Mouse (Mus musculus): ENCODE data around the gene Prpf31. TPM values are rescaled to one million over a fixed set of nuclear protein-coding genes. Genes with fewer than 3 reads are reported as not detected.
A peak's percentile ranks its signal among the peaks of the same experiment; 100 is the strongest.

Prpf31 gene
- polyA plus RNA-seq, 1 experiment from 2014 or later, result 54.8 TPM

DNA sequence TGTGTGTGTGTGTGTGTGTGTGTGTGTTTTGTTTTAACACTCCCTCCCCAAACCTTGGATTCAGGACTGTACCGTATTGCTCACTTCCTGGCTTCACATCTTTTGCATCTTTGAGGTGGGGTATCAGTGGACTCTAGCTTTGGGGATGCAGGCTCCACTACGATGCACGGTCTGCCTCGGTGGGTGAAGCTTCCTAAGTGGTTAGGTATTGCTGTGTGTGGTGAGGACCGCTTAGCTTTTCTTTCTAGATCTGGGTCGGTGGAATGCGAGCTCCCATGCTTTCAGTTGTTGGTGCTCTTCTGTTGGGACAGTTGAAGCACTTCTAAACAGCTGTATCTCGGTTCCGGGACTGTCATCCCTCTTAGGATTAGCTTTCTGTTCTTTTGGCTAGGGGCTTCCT, 16.4 kb downstream of the Prpf31 start:
- Histone ChIP-seq H3K27me3 (ENCODE audit: control insufficient read depth, insufficient read depth, low read length) (no peaks in the 10 kb centered on the region), H3K9ac (ENCODE audit: low read length) (peak overlapping the region; percentile 98), H3K9me3 (ENCODE audit: control insufficient read depth, low read length) (no peaks in the 10 kb centered on the region), H3K36me3 (ENCODE audit: control insufficient read depth, insufficient read depth, low read length) (peaks cover 27% of the 10 kb centered on the region), H3K27ac (replicated peaks in 1 of 2; ENCODE audit: control insufficient read depth in 1 of 2, insufficient read depth in 1 of 2, low read depth in 2 of 2, low read length in 2 of 2) (no peak overlapping the region; a peak in 1 of 4 replicates), H3K4me1 (ENCODE audit: control insufficient read depth in 2 of 2, insufficient read depth in 2 of 2, low read length in 2 of 2) (peaks cover 12 to 24% of the 10 kb centered on the region in 2 experiments), H3K4me3 (ENCODE audit: control insufficient read depth in 1 of 2, insufficient read depth in 1 of 2, low read depth in 1 of 2, low read length in 2 of 2) (peak overlapping the region; percentile 90 to 93), H3K4me2 (ENCODE audit: low read length) (peak overlapping the region; percentile 80)
- no peak for ATAC-seq (ENCODE audit: insufficient number of reproducible peaks, insufficient read depth, low FRiP score, low read depth)
- WGBS, result 6% methylated on average over 9 of the region's 9 CpGs

DNA sequence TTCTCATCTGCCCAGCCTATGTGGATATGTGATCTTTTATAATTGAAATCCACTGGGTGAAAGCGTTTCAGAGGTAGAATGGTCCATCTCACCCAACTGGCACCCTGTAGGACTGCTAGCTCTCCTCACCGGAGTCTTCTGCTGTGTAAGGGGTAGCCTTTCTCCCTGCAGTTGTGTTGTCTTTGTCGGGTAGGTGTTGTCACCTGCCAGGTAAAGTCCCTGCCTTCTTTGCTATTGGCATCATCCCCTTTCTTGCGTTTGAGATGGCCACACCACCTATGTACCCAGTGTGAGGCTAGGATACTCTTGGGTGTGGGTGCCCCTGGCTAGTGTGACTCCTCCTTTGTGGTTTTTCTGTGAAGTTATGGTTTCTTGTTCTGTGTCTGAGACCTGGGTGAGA, 16.9 kb downstream of the Prpf31 start:
- peaks cover 27% of the 10 kb centered on the region for H3K36me3 ChIP-seq (ENCODE audit: control insufficient read depth, insufficient read depth, low read length)
- no peaks in the 10 kb centered on the region for H3K9me3 ChIP-seq (ENCODE audit: control insufficient read depth, low read length)
- H3K4me1 ChIP-seq (ENCODE audit: control insufficient read depth in 2 of 2, insufficient read depth in 2 of 2, low read length in 2 of 2), result peaks cover 12 to 24% of the 10 kb centered on the region in 2 experiments
- WGBS, result 58% methylated on average over 4 of the region's 4 CpGs
- no peak overlapping the region for H3K27ac ChIP-seq (replicated peaks in 1 of 2; ENCODE audit: control insufficient read depth in 1 of 2, insufficient read depth in 1 of 2, low read depth in 2 of 2, low read length in 2 of 2)
- ATAC-seq (ENCODE audit: insufficient number of reproducible peaks, insufficient read depth, low FRiP score, low read depth), result no peak
- H3K4me2 ChIP-seq (ENCODE audit: low read length), result peak overlapping the region; percentile 80
- H3K9ac ChIP-seq (ENCODE audit: low read length), result peak overlapping the region; percentile 98
- no peaks in the 10 kb centered on the region for H3K27me3 ChIP-seq (ENCODE audit: control insufficient read depth, insufficient read depth, low read length)
- H3K4me3 ChIP-seq (ENCODE audit: control insufficient read depth in 1 of 2, insufficient read depth in 1 of 2, low read depth in 1 of 2, low read length in 2 of 2), result peak overlapping the region; percentile 90 to 93

DNA sequence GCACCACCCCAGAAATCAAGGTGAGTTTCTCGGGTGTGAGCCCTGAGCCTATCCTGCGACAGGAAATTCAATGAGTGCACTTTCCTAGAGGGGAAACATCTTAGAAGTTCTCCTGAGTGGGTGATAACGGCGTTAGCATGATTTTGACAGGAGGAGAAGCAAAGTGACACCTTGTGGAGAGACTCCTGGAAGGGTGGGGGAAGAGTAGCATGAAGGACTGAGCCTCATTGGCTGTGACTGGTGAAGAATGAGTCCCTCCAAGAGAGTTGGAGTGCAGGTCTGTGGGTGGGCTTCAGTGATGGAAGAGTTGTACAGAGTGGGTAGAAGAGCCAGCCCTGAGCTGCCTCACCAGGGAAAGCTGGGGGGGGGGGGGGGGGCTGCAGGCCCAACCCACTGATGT, 27.2 kb downstream of the Prpf31 start:
- H3K4me1 ChIP-seq (ENCODE audit: control insufficient read depth in 2 of 2, insufficient read depth in 2 of 2, low read length in 2 of 2), result no peaks in the 10 kb centered on the region
- no peak overlapping the region for H3K9ac ChIP-seq (ENCODE audit: low read length)
- H3K9me3 ChIP-seq (ENCODE audit: control insufficient read depth, low read length), result no peaks in the 10 kb centered on the region
- no peak overlapping the region for H3K27ac ChIP-seq (replicated peaks in 1 of 2; ENCODE audit: control insufficient read depth in 1 of 2, insufficient read depth in 1 of 2, low read depth in 2 of 2, low read length in 2 of 2)
- no peak overlapping the region for H3K4me2 ChIP-seq (ENCODE audit: low read length)
- WGBS, result 76% methylated on average over 4 of the region's 4 CpGs
- no peak for ATAC-seq (ENCODE audit: insufficient number of reproducible peaks, insufficient read depth, low FRiP score, low read depth)
- H3K27me3 ChIP-seq (ENCODE audit: control insufficient read depth, insufficient read depth, low read length), result no peaks in the 10 kb centered on the region
- no peak overlapping the region for H3K4me3 ChIP-seq (ENCODE audit: control insufficient read depth in 1 of 2, insufficient read depth in 1 of 2, low read depth in 1 of 2, low read length in 2 of 2)
- H3K36me3 ChIP-seq (ENCODE audit: control insufficient read depth, insufficient read depth, low read length), result peaks cover 100% of the 10 kb centered on the region

DNA sequence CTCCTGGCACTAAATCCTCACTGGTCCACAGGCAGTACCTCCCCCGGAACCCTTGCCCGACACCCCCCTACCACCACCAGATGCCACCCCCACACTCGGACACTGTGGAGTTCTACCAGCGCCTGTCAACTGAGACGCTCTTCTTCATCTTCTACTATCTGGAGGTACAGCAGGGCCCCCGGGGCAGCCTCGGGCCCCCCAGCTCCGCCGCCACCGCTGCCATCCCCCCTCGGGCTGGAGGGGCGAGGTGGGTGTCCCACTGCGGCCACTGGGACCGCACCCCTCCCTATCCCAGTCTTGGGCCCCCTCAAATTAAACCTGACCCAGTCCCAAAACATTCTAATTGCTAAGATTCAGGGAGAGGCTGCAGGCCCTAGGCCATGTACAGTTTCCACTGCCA, 28.8 kb downstream of the Prpf31 start:
- Histone ChIP-seq H3K36me3 (ENCODE audit: control insufficient read depth, insufficient read depth, low read length) (peaks cover 100% of the 10 kb centered on the region), H3K27me3 (ENCODE audit: control insufficient read depth, insufficient read depth, low read length) (no peaks in the 10 kb centered on the region), H3K4me2 (ENCODE audit: low read length) (no peak overlapping the region), H3K4me3 (ENCODE audit: control insufficient read depth in 1 of 2, insufficient read depth in 1 of 2, low read depth in 1 of 2, low read length in 2 of 2) (no peak overlapping the region), H3K4me1 (ENCODE audit: control insufficient read depth in 2 of 2, insufficient read depth in 2 of 2, low read length in 2 of 2) (peaks cover 0 to 2% of the 10 kb centered on the region in 2 experiments; a peak in 1 of 4 replicates), H3K9ac (ENCODE audit: low read length) (no peak overlapping the region), H3K9me3 (ENCODE audit: control insufficient read depth, low read length) (no peaks in the 10 kb centered on the region), H3K27ac (replicated peaks in 1 of 2; ENCODE audit: control insufficient read depth in 1 of 2, insufficient read depth in 1 of 2, low read depth in 2 of 2, low read length in 2 of 2) (no peak overlapping the region)
- ATAC-seq (ENCODE audit: insufficient number of reproducible peaks, insufficient read depth, low FRiP score, low read depth), result no peak
- 92% methylated on average over 14 of the region's 14 CpGs for WGBS

DNA sequence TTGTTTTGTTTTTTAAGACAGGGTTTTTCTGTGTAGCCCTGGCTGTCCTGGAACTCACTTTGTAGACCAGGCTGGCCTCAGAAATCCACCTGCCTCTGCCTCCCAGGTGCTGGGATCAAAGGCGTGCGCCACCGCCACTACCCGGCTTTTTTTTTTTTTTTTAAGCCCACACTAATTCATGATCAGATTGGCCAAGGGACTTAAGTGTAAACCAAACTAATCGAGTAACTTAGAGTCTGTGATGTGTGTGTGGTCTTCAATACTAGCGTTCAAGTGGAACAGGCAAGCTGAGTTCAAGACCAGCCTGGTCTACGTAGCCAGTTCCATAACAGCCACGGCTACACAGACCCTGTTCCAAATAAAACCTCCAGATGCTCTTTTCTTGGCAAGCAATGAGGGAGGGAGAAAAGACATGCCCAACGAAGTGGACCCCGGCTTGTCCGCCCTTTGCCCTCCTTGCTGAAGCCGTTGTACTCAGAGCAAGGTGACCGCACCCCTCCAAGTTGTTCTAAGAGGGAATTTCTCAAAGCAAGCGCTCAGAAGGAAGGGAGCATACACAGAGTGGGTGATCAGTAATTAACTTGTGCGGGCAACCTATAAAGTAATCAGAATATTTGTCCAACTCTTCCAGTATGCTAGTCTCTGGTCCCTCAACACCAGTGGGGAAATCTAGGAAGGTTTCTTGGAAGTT, 34.9 kb downstream of the Prpf31 start:
- H3K9ac ChIP-seq (ENCODE audit: low read length), result peak overlapping the region; percentile 96
- H3K36me3 ChIP-seq (ENCODE audit: control insufficient read depth, insufficient read depth, low read length), result peaks cover 40% of the 10 kb centered on the region
- peak overlapping the region; percentile 82 to 91 for H3K27ac ChIP-seq (replicated peaks in 1 of 2; ENCODE audit: control insufficient read depth in 1 of 2, insufficient read depth in 1 of 2, low read depth in 2 of 2, low read length in 2 of 2)
- WGBS, result 25% methylated on average over 15 of the region's 15 CpGs
- peak overlapping the region; percentile 70 for H3K4me2 ChIP-seq (ENCODE audit: low read length)
- peak overlapping the region; percentile 66 to 78 for H3K4me3 ChIP-seq (ENCODE audit: control insufficient read depth in 1 of 2, insufficient read depth in 1 of 2, low read depth in 1 of 2, low read length in 2 of 2)
- peaks cover 12 to 18% of the 10 kb centered on the region in 2 experiments for H3K4me1 ChIP-seq (ENCODE audit: control insufficient read depth in 2 of 2, insufficient read depth in 2 of 2, low read length in 2 of 2)
- H3K27me3 ChIP-seq (ENCODE audit: control insufficient read depth, insufficient read depth, low read length), result no peaks in the 10 kb centered on the region
- no peak for ATAC-seq (ENCODE audit: insufficient number of reproducible peaks, insufficient read depth, low FRiP score, low read depth)
- no peaks in the 10 kb centered on the region for H3K9me3 ChIP-seq (ENCODE audit: control insufficient read depth, low read length)

DNA sequence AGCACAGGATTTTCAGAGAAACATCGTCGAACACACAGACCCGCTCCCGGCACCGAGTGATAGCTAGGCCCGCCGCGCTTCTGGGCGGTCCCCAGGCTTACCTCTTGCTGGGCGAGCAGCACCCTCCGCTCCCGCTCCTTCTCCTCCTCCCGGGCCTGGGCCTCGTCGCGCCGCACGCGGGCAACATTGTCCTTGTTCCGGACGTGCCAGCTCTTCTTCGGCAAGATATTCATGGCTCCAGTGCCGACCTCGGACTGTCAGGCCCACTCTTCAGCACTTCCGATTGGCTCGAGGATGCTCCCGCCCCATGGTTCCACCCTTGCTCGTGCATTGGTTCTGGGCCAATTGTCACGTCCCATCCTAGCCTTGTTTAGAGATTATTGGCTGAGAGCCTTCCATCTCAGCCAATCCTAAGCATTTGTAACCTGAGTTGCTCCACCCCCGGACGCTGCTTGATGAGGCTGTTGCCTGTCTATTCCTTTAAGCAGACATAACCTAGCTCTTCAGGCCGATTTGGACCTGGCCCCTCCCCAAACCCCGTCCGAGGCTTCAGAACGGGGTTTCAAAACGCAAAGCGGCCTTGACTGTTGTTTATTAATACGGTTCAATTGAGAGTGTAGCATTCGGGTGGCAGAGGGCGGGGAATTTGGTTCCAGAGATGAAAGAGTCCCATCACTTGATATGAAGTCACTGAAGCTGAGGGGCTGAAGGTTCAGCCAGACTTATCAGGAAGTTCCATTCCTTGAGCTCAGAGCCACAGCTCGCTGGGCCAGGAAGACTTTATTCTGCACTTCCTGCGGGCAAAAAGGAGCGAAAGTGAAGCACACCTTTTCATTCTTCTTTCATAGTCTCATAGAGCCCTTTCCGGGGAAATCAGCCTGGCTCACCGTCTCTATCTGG, 35.7 kb downstream of the Prpf31 start, which contains the start of gene Leng1:
Leng1 (minus strand) TSS at position 626 of the 900 bp plus-strand sequence.
- H3K27ac ChIP-seq (replicated peaks in 1 of 2; ENCODE audit: control insufficient read depth in 1 of 2, insufficient read depth in 1 of 2, low read depth in 2 of 2, low read length in 2 of 2), result peak within 1 kb of the TSS; percentile 88 to 91
- peak; percentile 97 for ATAC-seq (ENCODE audit: insufficient number of reproducible peaks, insufficient read depth, low FRiP score, low read depth)
- peak within 1 kb of the TSS; percentile 70 for H3K4me2 ChIP-seq (ENCODE audit: low read length)
- peak within 1 kb of the TSS; percentile 66 to 78 for H3K4me3 ChIP-seq (ENCODE audit: control insufficient read depth in 1 of 2, insufficient read depth in 1 of 2, low read depth in 1 of 2, low read length in 2 of 2)
- H3K4me1 ChIP-seq (ENCODE audit: control insufficient read depth in 2 of 2, insufficient read depth in 2 of 2, low read length in 2 of 2), result peaks cover 12 to 18% of the 10 kb centered on the region in 2 experiments
- H3K27me3 ChIP-seq (ENCODE audit: control insufficient read depth, insufficient read depth, low read length), result no peaks in the 10 kb centered on the region
- H3K9ac ChIP-seq (ENCODE audit: low read length), result peak within 1 kb of the TSS; percentile 96
- H3K9me3 ChIP-seq (ENCODE audit: control insufficient read depth, low read length), result no peaks in the 10 kb centered on the region
- 3% methylated on average over 45 of the region's 45 CpGs for WGBS
- peaks cover 32% of the 10 kb centered on the region for H3K36me3 ChIP-seq (ENCODE audit: control insufficient read depth, insufficient read depth, low read length)

DNA sequence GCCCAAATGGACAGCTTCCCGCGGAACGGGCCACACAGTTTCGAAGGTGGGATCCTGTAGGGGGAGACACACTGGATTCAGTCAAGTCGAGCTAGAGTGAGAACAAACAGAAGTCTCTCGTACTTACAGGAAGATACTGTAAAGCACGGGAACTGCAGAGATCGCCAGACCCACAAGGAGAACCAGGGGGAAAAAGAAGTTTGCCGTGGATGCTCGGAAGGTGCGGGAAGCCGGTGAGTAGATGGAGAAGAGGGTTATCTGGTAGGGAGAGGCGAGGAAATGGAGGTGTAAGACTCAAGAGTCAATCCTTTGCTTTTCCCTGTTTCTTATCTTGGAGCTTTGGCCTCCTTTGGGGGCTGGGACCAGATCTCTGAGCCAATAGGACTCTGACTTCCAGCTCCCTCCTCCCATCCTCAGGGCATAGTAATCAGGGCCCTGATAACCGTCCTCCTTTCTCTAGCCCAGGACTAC, 37.2 kb downstream of the Prpf31 start:
- H3K4me1 ChIP-seq (ENCODE audit: control insufficient read depth in 2 of 2, insufficient read depth in 2 of 2, low read length in 2 of 2), result peaks cover 12 to 18% of the 10 kb centered on the region in 2 experiments
- no peak for ATAC-seq (ENCODE audit: insufficient number of reproducible peaks, insufficient read depth, low FRiP score, low read depth)
- H3K4me3 ChIP-seq (ENCODE audit: control insufficient read depth in 1 of 2, insufficient read depth in 1 of 2, low read depth in 1 of 2, low read length in 2 of 2), result peak overlapping the region; percentile 17 to 29
- H3K36me3 ChIP-seq (ENCODE audit: control insufficient read depth, insufficient read depth, low read length), result peaks cover 17% of the 10 kb centered on the region
- 5% methylated on average over 14 of the region's 14 CpGs for WGBS
- H3K27ac ChIP-seq (replicated peaks in 1 of 2; ENCODE audit: control insufficient read depth in 1 of 2, insufficient read depth in 1 of 2, low read depth in 2 of 2, low read length in 2 of 2), result 0 out of 4 replicates have a peak overlapping the region, but pooled peaks of 1 of the 2 experiments have one; percentile 14
- no peaks in the 10 kb centered on the region for H3K27me3 ChIP-seq (ENCODE audit: control insufficient read depth, insufficient read depth, low read length)
- H3K9me3 ChIP-seq (ENCODE audit: control insufficient read depth, low read length), result no peaks in the 10 kb centered on the region
- H3K4me2 ChIP-seq (ENCODE audit: low read length), result peak overlapping the region; percentile 62
- H3K9ac ChIP-seq (ENCODE audit: low read length), result peak overlapping the region; percentile 56
